26 mouse cellular contexts compared by ENCODE assay signal in the genomic region with DNA sequence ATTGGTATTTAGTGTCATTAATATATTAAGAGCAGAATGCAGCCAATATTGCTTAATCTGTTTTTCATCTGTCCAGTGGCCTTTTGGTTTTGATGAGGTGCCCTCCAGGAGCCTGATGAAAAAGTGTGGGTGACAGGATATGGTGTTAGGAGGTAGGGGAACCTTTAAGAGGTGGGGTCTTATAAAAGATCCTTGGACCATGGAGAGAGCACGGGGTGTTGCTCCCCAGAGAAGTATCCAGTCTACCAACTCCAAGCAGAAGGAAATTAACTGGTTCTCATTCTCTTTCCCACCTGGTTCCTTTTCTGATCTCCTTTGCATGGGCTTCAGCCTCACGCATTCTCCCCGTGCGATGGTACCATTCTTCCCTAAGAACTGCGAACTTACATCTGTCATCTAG.
"Had no signal": no experiment of that assay in that cellular context is flagged by ENCODE, and none has a peak within 500 bp of the region (broad histone marks: within the 10 kb centered on the region; RNA-seq: fewer than 3 reads in every experiment).

No protein-coding gene starts in this region.

- H3K27ac ChIP-seq: embryonic facial prominence, embryonic 10.5 days; embryonic facial prominence, embryonic 12.5 days; embryonic facial prominence, embryonic 13.5 days; embryonic facial prominence, embryonic 15.5 days; forebrain, embryonic 10.5 days; forebrain, embryonic 12.5 days; forebrain, embryonic 13.5 days; forebrain, embryonic 15.5 days; gastrocnemius, adult 2 months; heart, adult 2 months had no signal

- H3K9me3 ChIP-seq: embryonic facial prominence, embryonic 10.5 days; embryonic facial prominence, embryonic 12.5 days; embryonic facial prominence, embryonic 13.5 days; embryonic facial prominence, embryonic 15.5 days; forebrain, embryonic 10.5 days; forebrain, embryonic 12.5 days; forebrain, embryonic 13.5 days; forebrain, embryonic 15.5 days had no signal

- H3K4me3 ChIP-seq: embryonic facial prominence, embryonic 10.5 days; embryonic facial prominence, embryonic 12.5 days; embryonic facial prominence, embryonic 13.5 days; embryonic facial prominence, embryonic 15.5 days; erythroblast, embryonic 14.5 days; forebrain, embryonic 10.5 days; forebrain, embryonic 12.5 days; forebrain, embryonic 13.5 days; forebrain, embryonic 15.5 days; gastrocnemius, adult 2 months; heart, adult 2 months had no signal

- H3K36me3 ChIP-seq: embryonic facial prominence, embryonic 10.5 days; embryonic facial prominence, embryonic 12.5 days; embryonic facial prominence, embryonic 13.5 days; embryonic facial prominence, embryonic 15.5 days; forebrain, embryonic 10.5 days; forebrain, embryonic 12.5 days; forebrain, embryonic 15.5 days had no signal

- H3K27me3 ChIP-seq: embryonic facial prominence, embryonic 12.5 days; embryonic facial prominence, embryonic 13.5 days; embryonic facial prominence, embryonic 15.5 days; forebrain, embryonic 12.5 days; forebrain, embryonic 13.5 days; forebrain, embryonic 15.5 days had no signal

- DNase-seq: cerebellum, adult 2 months; cerebellum, adult 8-10 months; cerebellum, adult 9-10 months; cerebellum, adult 9-11 months; cerebellum, postnatal 10 days; cerebellum, postnatal 14 days; cerebellum, postnatal 25 days; cerebellum, postnatal 36 days; embryo, embryonic 11 days; forebrain, postnatal 0 days; gastrocnemius, adult 2 months; gastrocnemius, postnatal 10 days; gastrocnemius, postnatal 14 days; gastrocnemius, postnatal 25 days; gastrocnemius, postnatal 36 days; heart, adult 18-20 months; heart, adult 2 months had no signal

- H3K4me1 ChIP-seq: forebrain, embryonic 12.5 days had no signal
